Comparison of ENCODE assay signal across 11 mouse cellular contexts in genomic region chr2:157287542-157287941, GRCm38 (mm10). TPM values are rescaled to one million over a fixed set of nuclear protein-coding genes. Genes with fewer than 3 reads are reported as not detected.
DNase-seq lines count a peak whose midpoint lies in the region; TF ChIP-seq lines count a peak whose summit lies in the region.
"Had no signal": no experiment of that assay in that cellular context is flagged by ENCODE, and none has a peak within 500 bp of the region (broad histone marks: within the 10 kb centered on the region; RNA-seq: fewer than 3 reads in every experiment).

No protein-coding gene starts in this region.

- DNase-seq in adrenal gland, adult 2 months, result peak; percentile 23
- DNase-seq in adrenal gland, postnatal 25 days, result no peak
- peak; percentile 11 to 35 for DNase-seq in spleen, adult 2 months (ENCODE audit: low read depth in 1 of 2, low spot score in 2 of 2)
- no peak for DNase-seq in spleen, adult 12 weeks (ENCODE audit: low spot score)
- DNase-seq in embryonic facial prominence, embryonic 10.5 days (ENCODE audit: low spot score), result peak; percentile 36
- peak; percentile 49 for DNase-seq in kidney, adult 9 months
- peak; percentile 28 for DNase-seq in lung, adult 2 months
- peak; percentile 44 for DNase-seq in right cerebral cortex, postnatal 4 days

- H3K27ac ChIP-seq in spleen, adult 2 months (ENCODE audit: insufficient read depth, low read length), result no peak overlapping the region
- no peak overlapping the region for H3K27ac ChIP-seq in embryonic facial prominence, embryonic 10.5 days (replicated peaks)
- H3K27ac ChIP-seq: neural tube, embryonic 13.5 days had no signal

- no peak for TF ChIP-seq POLR2A in spleen, adult 2 months (IDR thresholded peaks at IDR 0.05; ENCODE audit: low read depth, low read length)
- TF ChIP-seq POLR2A in lung, adult 2 months (IDR thresholded peaks at IDR 0.05; ENCODE audit: borderline replicate concordance, extremely low read depth, low read depth, low read length), result no peak

- H3K27me3 ChIP-seq in spleen, adult 2 months (ENCODE audit: control insufficient read depth, insufficient read depth, low read length), result no peaks in the 10 kb centered on the region
- no peaks in the 10 kb centered on the region for H3K27me3 ChIP-seq in embryonic facial prominence, embryonic 10.5 days (replicated peaks; ENCODE audit: low read depth, poor library complexity, severe bottlenecking)
- H3K27me3 ChIP-seq: heart, embryonic 15.5 days; neural tube, embryonic 13.5 days had no signal

- H3K36me3 ChIP-seq in spleen, adult 2 months (ENCODE audit: control insufficient read depth, insufficient read depth, low read length), result peaks cover 22% of the 10 kb centered on the region
- peaks cover 100% of the 10 kb centered on the region for H3K36me3 ChIP-seq in embryonic facial prominence, embryonic 10.5 days (replicated peaks)

- H3K9me3 ChIP-seq in embryonic facial prominence, embryonic 10.5 days, result no peaks in the 10 kb centered on the region
- H3K9me3 ChIP-seq: heart, embryonic 15.5 days; neural tube, embryonic 13.5 days had no signal

- WGBS in spleen, adult 2 months, result 25% methylated on average over 3 of the region's 3 CpGs
- 48% methylated on average over 3 of the region's 3 CpGs for WGBS in embryonic facial prominence, embryonic 10.5 days
- 15% methylated on average over 3 of the region's 3 CpGs for WGBS in lung, adult 2 months

- no peaks in the 10 kb centered on the region for H3K4me1 ChIP-seq in spleen, adult 2 months (ENCODE audit: control insufficient read depth, insufficient read depth, insufficient read length)
- H3K4me1 ChIP-seq in embryonic facial prominence, embryonic 10.5 days, result peaks cover 6% of the 10 kb centered on the region
- H3K4me1 ChIP-seq in lung, adult 2 months (ENCODE audit: control insufficient read depth, insufficient read depth, low read length), result no peaks in the 10 kb centered on the region; the same call in 1 of the 2 replicates
- H3K4me1 ChIP-seq: heart, embryonic 15.5 days had no signal

- TF ChIP-seq CTCF in spleen, adult 2 months (IDR thresholded peaks at IDR 0.05; ENCODE audit: extremely low read depth, insufficient read depth, insufficient read length, insufficient replicate concordance), result peak; percentile 59; the same call in 1 of the 2 replicates
- TF ChIP-seq CTCF in lung, adult 2 months (IDR thresholded peaks at IDR 0.05; ENCODE audit: insufficient read depth, low read length), result peak; percentile 40

- no peak overlapping the region for H3K4me3 ChIP-seq in spleen, adult 2 months (ENCODE audit: extremely low read depth, insufficient read depth, insufficient read length)
- H3K4me3 ChIP-seq in embryonic facial prominence, embryonic 10.5 days, result no peak overlapping the region
- no peak overlapping the region for H3K4me3 ChIP-seq in lung, adult 2 months (replicated peaks; ENCODE audit: extremely low read depth, low read depth, low read length)
- H3K4me3 ChIP-seq: heart, embryonic 15.5 days; neural tube, embryonic 13.5 days had no signal

RNA-seq across cellular contexts. Expression of gene Mroh8, which starts 8.2 kb away (rescaled TPM):
- under 1 TPM; 0.26 to 0.48 TPM for total RNA-seq in adrenal gland, adult 2 months (2021)
- 0.37 and 0.90 TPM in 2 replicates for polyA plus RNA-seq in adrenal gland, adult 2 months (2012; rRNA removed)
- 0.46 and 0.57 TPM in 2 replicates for total RNA-seq in adrenal gland, postnatal 25 days (2021)
- 0.18 and 0.36 TPM in 2 replicates for polyA plus RNA-seq in spleen, adult 2 months (2012; rRNA removed)
- 0.73 and 1.0 TPM in 2 replicates for polyA plus RNA-seq in embryonic facial prominence, embryonic 10.5 days (2016; fragmentation: Nextera tagmentation; extraction: Ambion mirVana)
- 0.17 and 0.18 TPM in 2 replicates for polyA plus RNA-seq in lung, adult 2 months (2012; rRNA removed)

RNA-seq across cellular contexts. Expression of gene Rpn2, which starts 8.7 kb away (rescaled TPM):
- 100 to 1,000 TPM; 296 to 306 TPM for total RNA-seq in adrenal gland, adult 2 months (2021)
- polyA plus RNA-seq in adrenal gland, adult 2 months (2012; rRNA removed), result 198 and 225 TPM in 2 replicates
- 246 and 263 TPM in 2 replicates for total RNA-seq in adrenal gland, postnatal 25 days (2021)
- polyA plus RNA-seq in spleen, adult 2 months (2012; rRNA removed), result 95.1 and 103 TPM in 2 replicates
- 266 and 277 TPM in 2 replicates for polyA plus RNA-seq in embryonic facial prominence, embryonic 10.5 days (2016; fragmentation: Nextera tagmentation; extraction: Ambion mirVana)
- 179 and 205 TPM in 2 replicates for polyA plus RNA-seq in lung, adult 2 months (2012; rRNA removed)

RNA-seq across cellular contexts. Expression of gene Ghrh, which starts 59.8 kb away (rescaled TPM):
- total RNA-seq in adrenal gland, adult 2 months (2021), result not detected
- polyA plus RNA-seq in adrenal gland, adult 2 months (2012; rRNA removed), result not detected in 2 replicates
- not detected in 2 replicates for total RNA-seq in adrenal gland, postnatal 25 days (2021)
- not detected in 2 replicates for polyA plus RNA-seq in spleen, adult 2 months (2012; rRNA removed)
- polyA plus RNA-seq in embryonic facial prominence, embryonic 10.5 days (2016; fragmentation: Nextera tagmentation; extraction: Ambion mirVana), result 0.34 and 1.3 TPM in 2 replicates
- not detected in 2 replicates for polyA plus RNA-seq in lung, adult 2 months (2012; rRNA removed)
- polyA plus RNA-seq: C2C12; heart, embryonic 15.5 days had no signal

Comparison
In these comparisons a context has a peak if more than half of its experiments do, and no peak if none do; other contexts are left out.
1. DNase-seq: peak in adrenal gland, adult 2 months (single experiment), spleen, adult 2 months (2 of 2), embryonic facial prominence, embryonic 10.5 days (single experiment), kidney, adult 9 months (single experiment), lung, adult 2 months (single experiment) and right cerebral cortex, postnatal 4 days (single experiment); none in adrenal gland, postnatal 25 days (single experiment) and spleen, adult 12 weeks (single experiment).